Mouse (Mus musculus) midbrain, embryonic 11.5 days (tissue): ENCODE measurements at regions not wholly inside any gene's neighbourhood (a gene's known extent, or its start where the extent isn't known, plus 50 kb on each side); places are given as distances from the start of the nearest gene placed in this dataset.
A peak's percentile ranks its signal among the peaks of the same experiment; 100 is the strongest.
"Not testable (repeated sequence)": the region's sequence is repeated elsewhere in the genome, so short reads cannot be mapped to it uniquely, and the experiment has no call there.

Experiments
- ATAC-seq: fragments of 200-750 bp; cut with Nextera tagmentation; 2 replicates; pipeline ENCODE4 v1.8.0; 2017; ENCODE audit warnings: moderate TSS enrichment, moderate library complexity; ENCODE audit not compliant: low FRiP score
- DNase-seq: peaks from one replicate; pipeline ENCODE4 v3.0.0; 2015; ENCODE audit warnings: low spot score; ENCODE audit errors: missing footprints
- H3K27ac ChIP-seq: fragments of 300-500 bp; sonication (generic); 2 replicates; pipeline ENCODE4 v1.5.1; 2014; ENCODE audit warnings: low read depth, low read length
- H3K27me3 ChIP-seq: fragments of 300-500 bp; sonication (generic); 2 replicates; pipeline ENCODE4 v1.6.1; 2014; ENCODE audit warnings: mild to moderate bottlenecking, low read length, moderate library complexity, mixed read lengths; ENCODE audit not compliant: control insufficient read depth, insufficient read depth
- H3K36me3 ChIP-seq: fragments of 300-500 bp; sonication (generic); 2 replicates; pipeline ENCODE4 v1.6.1; 2014; ENCODE audit warnings: mild to moderate bottlenecking, low read length, moderate library complexity, mixed read lengths; ENCODE audit not compliant: control insufficient read depth, insufficient read depth
- H3K4me1 ChIP-seq: fragments of 300-500 bp; sonication (generic); 2 replicates; pipeline ENCODE4 v1.6.1; 2014; ENCODE audit warnings: low read length; ENCODE audit not compliant: control insufficient read depth, insufficient read depth
- H3K4me2 ChIP-seq: fragments of 300-500 bp; sonication (generic); 2 replicates; pipeline ENCODE4 v1.6.1; 2014; ENCODE audit warnings: mild to moderate bottlenecking, moderate library complexity
- H3K4me3 ChIP-seq: fragments of 300-500 bp; sonication (generic); 2 replicates; pipeline ENCODE4 v1.5.1; 2014; ENCODE audit warnings: low read depth, low read length
- H3K9ac ChIP-seq: fragments of 300-500 bp; sonication (generic); 2 replicates; pipeline ENCODE4 v1.6.1; 2014; ENCODE audit warnings: low read length
- H3K9me3 ChIP-seq: fragments of 300-500 bp; sonication (generic); 2 replicates; pipeline ENCODE4 v1.6.1; 2016; ENCODE audit warnings: low read length; ENCODE audit not compliant: control insufficient read depth
- WGBS: fragments of 180-500 bp; shearing (Covaris S2); extraction: QIAGEN DNeasy Blood & Tissue Kit; methylation state at CpG from one replicate; pipeline ENCODE4 v1.1.7; 2014; 5-methylcytosine and 5-hydroxymethylcytosine counted together

GRCm38 (mm10) chr8:100072059-100072729 lies 655.9 kb upstream of the Cdh8 start:
- H3K4me2 ChIP-seq: no peak overlapping the region
- H3K4me3 ChIP-seq: no peak overlapping the region
- no peak overlapping the region for H3K27ac ChIP-seq
- ATAC-seq (no peak), DNase-seq (no peak)
- WGBS: 88% methylated on average over 5 of the region's 5 CpGs
- H3K9me3 ChIP-seq: no peaks in the 10 kb centered on the region
- H3K27me3 ChIP-seq: no peaks in the 10 kb centered on the region
- H3K9ac ChIP-seq: no peak overlapping the region
- H3K36me3 ChIP-seq: no peaks in the 10 kb centered on the region
- H3K4me1 ChIP-seq: no peaks in the 10 kb centered on the region

- WGBS: 85% methylated on average over 1 of the region's 1 CpGs
- DNase-seq (no peak), ATAC-seq (no peak)
- Histone ChIP-seq H3K4me3 (no peak overlapping the region), H3K36me3 (no peaks in the 10 kb centered on the region), H3K4me1 (no peaks in the 10 kb centered on the region), H3K27me3 (no peaks in the 10 kb centered on the region), H3K9me3 (no peaks in the 10 kb centered on the region), H3K27ac (no peak overlapping the region), H3K4me2 (no peak overlapping the region), H3K9ac (no peak overlapping the region)
Observed at GRCm38 (mm10) chr8:100069761-100070160, 653.5 kb upstream of the Cdh8 start.

- Histone ChIP-seq H3K27me3 (no peaks in the 10 kb centered on the region), H3K36me3 (no peaks in the 10 kb centered on the region), H3K4me1 (no peaks in the 10 kb centered on the region), H3K4me3 (no peak overlapping the region), H3K27ac (no peak overlapping the region), H3K9ac (no peak overlapping the region), H3K9me3 (no peaks in the 10 kb centered on the region), H3K4me2 (no peak overlapping the region)
- DNase-seq (no peak), ATAC-seq (no peak)
- 90% methylated on average over 5 of the region's 5 CpGs for WGBS
Observed at GRCm38 (mm10) chr8:100038931-100039330, 622.7 kb upstream of the Cdh8 start.

GRCm38 (mm10) chr8:100034474-100034873 lies 618.2 kb upstream of the Cdh8 start:
- H3K9me3 ChIP-seq: no peaks in the 10 kb centered on the region
- ATAC-seq (no peak), DNase-seq (no peak)
- H3K27me3 ChIP-seq: no peaks in the 10 kb centered on the region
- H3K9ac ChIP-seq: no peak overlapping the region
- WGBS: 71% methylated on average over 4 of the region's 4 CpGs
- H3K36me3 ChIP-seq: no peaks in the 10 kb centered on the region
- H3K27ac ChIP-seq: no peak overlapping the region
- no peaks in the 10 kb centered on the region for H3K4me1 ChIP-seq
- no peak overlapping the region for H3K4me3 ChIP-seq
- no peak overlapping the region for H3K4me2 ChIP-seq

GRCm38 (mm10) chr8:100030358-100030757 lies 614.1 kb upstream of the Cdh8 start:
- H3K9ac ChIP-seq, ATAC-seq, H3K4me2 ChIP-seq, H3K4me1 ChIP-seq, H3K4me3 ChIP-seq, H3K9me3 ChIP-seq, H3K36me3 ChIP-seq, DNase-seq, H3K27ac ChIP-seq, H3K27me3 ChIP-seq: not testable (repeated sequence)
- 95% methylated on average over 23 of the region's 23 CpGs for WGBS

- H3K36me3 ChIP-seq: no peaks in the 10 kb centered on the region
- H3K4me1 ChIP-seq: no peaks in the 10 kb centered on the region
- no peak overlapping the region for H3K9ac ChIP-seq
- no peak overlapping the region for H3K27ac ChIP-seq
- H3K4me3 ChIP-seq: no peak overlapping the region
- ATAC-seq (no peak), DNase-seq (no peak)
- H3K4me2 ChIP-seq: no peak overlapping the region
- no peaks in the 10 kb centered on the region for H3K9me3 ChIP-seq
- 87% methylated on average over 1 of the region's 1 CpGs for WGBS
- no peaks in the 10 kb centered on the region for H3K27me3 ChIP-seq
Observed at GRCm38 (mm10) chr8:100015638-100016037, 599.4 kb upstream of the Cdh8 start.

- Histone ChIP-seq H3K36me3 (no peaks in the 10 kb centered on the region), H3K9ac (no peak overlapping the region), H3K4me2 (no peak overlapping the region), H3K27me3 (no peaks in the 10 kb centered on the region), H3K9me3 (no peaks in the 10 kb centered on the region), H3K27ac (no peak overlapping the region), H3K4me3 (no peak overlapping the region), H3K4me1 (no peaks in the 10 kb centered on the region)
- DNase-seq: peak; percentile 19
- 89% methylated on average over 1 of the region's 1 CpGs for WGBS
- no peak for ATAC-seq
Observed at GRCm38 (mm10) chr8:99999554-99999953, 583.3 kb upstream of the Cdh8 start.

- DNase-seq: no peak
- Histone ChIP-seq H3K9ac (no peak overlapping the region), H3K4me1 (no peaks in the 10 kb centered on the region), H3K27me3 (no peaks in the 10 kb centered on the region), H3K9me3 (no peaks in the 10 kb centered on the region), H3K27ac (no peak overlapping the region), H3K36me3 (no peaks in the 10 kb centered on the region), H3K4me2 (no peak overlapping the region), H3K4me3 (no peak overlapping the region)
- no peak; the same call in 1 of the 2 replicates for ATAC-seq
- 78% methylated on average over 5 of the region's 5 CpGs for WGBS
Observed at GRCm38 (mm10) chr8:99983696-99984095, 567.4 kb upstream of the Cdh8 start.

- Histone ChIP-seq H3K4me3 (no peak overlapping the region), H3K27ac (no peak overlapping the region), H3K9me3 (no peaks in the 10 kb centered on the region), H3K36me3 (no peaks in the 10 kb centered on the region), H3K4me2 (no peak overlapping the region), H3K4me1 (no peaks in the 10 kb centered on the region), H3K27me3 (no peaks in the 10 kb centered on the region), H3K9ac (no peak overlapping the region)
- ATAC-seq: no peak
- peak; percentile 31 for DNase-seq
Observed at GRCm38 (mm10) chr8:99954697-99955096, 538.4 kb upstream of the Cdh8 start.
